9 mouse cellular contexts compared by ENCODE assay signal in genomic region chr14:11556356-11557130, GRCm38 (mm10). TPM values are rescaled to one million over a fixed set of nuclear protein-coding genes. Genes with fewer than 3 reads are reported as not detected.
A peak's percentile ranks its signal among the peaks of the same experiment; 100 is the strongest.
DNase-seq lines count a peak whose midpoint lies in the region; ATAC-seq and TF ChIP-seq lines count a peak whose summit lies in the region.
"Had no signal": no experiment of that assay in that cellular context is flagged by ENCODE, and none has a peak within 500 bp of the region (broad histone marks: within the 10 kb centered on the region; RNA-seq: fewer than 3 reads in every experiment).

No protein-coding gene starts in this region.

- H3K4me1 ChIP-seq in ES-Bruce4 (ENCODE audit: control insufficient read depth, insufficient read depth, low read length) = peaks cover 1% of the 10 kb centered on the region
- peaks cover 3% of the 10 kb centered on the region; the same call in 1 of the 2 replicates for H3K4me1 ChIP-seq in liver, embryonic 15.5 days (replicated peaks)
- peaks cover 31% of the 10 kb centered on the region for H3K4me1 ChIP-seq in neural tube, embryonic 15.5 days

- H3K27me3 ChIP-seq in ES-Bruce4 (ENCODE audit: control insufficient read depth, insufficient read depth, low read length, poor library complexity, severe bottlenecking) = no peaks in the 10 kb centered on the region
- H3K27me3 ChIP-seq in liver, embryonic 15.5 days = peaks cover 59% of the 10 kb centered on the region
- no peaks in the 10 kb centered on the region for H3K27me3 ChIP-seq in neural tube, embryonic 15.5 days (replicated peaks)
- H3K27me3 ChIP-seq: CH12.LX had no signal

- WGBS in liver, embryonic 15.5 days (ENCODE audit: insufficient replicate concordance) = 12% methylated on average over 26 of the region's 26 CpGs
- WGBS in neural tube, embryonic 15.5 days = 4% methylated on average over 26 of the region's 26 CpGs

- H3K27ac ChIP-seq in ES-Bruce4 (ENCODE audit: insufficient read depth, low read length) = no peak overlapping the region
- no peak overlapping the region for H3K27ac ChIP-seq in liver, embryonic 15.5 days (replicated peaks)
- H3K27ac ChIP-seq in neural tube, embryonic 15.5 days (replicated peaks) = peak overlapping the region; percentile 97

- H3K9ac ChIP-seq in ES-Bruce4 (ENCODE audit: low read depth, poor library complexity, severe bottlenecking) = peak overlapping the region; percentile 96; the same call in 1 of the 2 replicates
- no peak overlapping the region for H3K9ac ChIP-seq in liver, embryonic 15.5 days
- peak overlapping the region; percentile 82 for H3K9ac ChIP-seq in neural tube, embryonic 15.5 days (replicated peaks)

- H3K9me3 ChIP-seq in ES-Bruce4 (replicated peaks; ENCODE audit: control insufficient read depth, insufficient read depth, low read length, poor library complexity, severe bottlenecking) = peaks cover 6% of the 10 kb centered on the region
- H3K9me3 ChIP-seq in liver, embryonic 15.5 days (replicated peaks) = no peaks in the 10 kb centered on the region
- no peaks in the 10 kb centered on the region for H3K9me3 ChIP-seq in neural tube, embryonic 15.5 days (replicated peaks)

- H3K4me3 ChIP-seq in ES-Bruce4 (ENCODE audit: low read depth, low read length) = peak overlapping the region; percentile 92
- peak overlapping the region; percentile 55 for H3K4me3 ChIP-seq in liver, embryonic 15.5 days (replicated peaks)
- H3K4me3 ChIP-seq in neural tube, embryonic 15.5 days (replicated peaks) = peak overlapping the region; percentile 84

- no peak for ATAC-seq in liver, embryonic 15.5 days (ENCODE audit: insufficient read depth)
- 0 out of 2 replicates have a peak, but pooled peaks have one; percentile 6 for ATAC-seq in neural tube, embryonic 15.5 days (ENCODE audit: low FRiP score)

- TF ChIP-seq POLR2A in ES-Bruce4 (IDR thresholded peaks at IDR 0.05; ENCODE audit: insufficient read depth, low read length) = no peak

- H3K4me2 ChIP-seq in liver, embryonic 15.5 days = peak overlapping the region; percentile 64
- H3K4me2 ChIP-seq in neural tube, embryonic 15.5 days = peak overlapping the region; percentile 61

- H3K36me3 ChIP-seq in ES-Bruce4 (ENCODE audit: control insufficient read depth, insufficient read depth, low read length, poor library complexity, severe bottlenecking) = no peaks in the 10 kb centered on the region
- no peaks in the 10 kb centered on the region for H3K36me3 ChIP-seq in liver, embryonic 15.5 days (replicated peaks)
- H3K36me3 ChIP-seq in neural tube, embryonic 15.5 days = no peaks in the 10 kb centered on the region

- TF ChIP-seq EP300 in ES-Bruce4 (IDR thresholded peaks at IDR 0.05; ENCODE audit: insufficient read depth, low read depth, low read length) = 0 out of 2 replicates have a peak, but pooled peaks have one; percentile 62

- peak; percentile 53 for TF ChIP-seq CTCF in ES-Bruce4 (IDR thresholded peaks at IDR 0.05; ENCODE audit: low read depth, low read length)

- intact Hi-C loops in heart, postnatal 36 days (cut with DNase I) = loop anchor here (2.0 to 10.0 kb wide), 5 partner anchors 81 to 584 kb away; partner anchors contain the start of gene Fhit

- DNase-seq in cerebellum, adult 9-10 months = peak; percentile 82
- DNase-seq in frontal cortex, adult 2 months (ENCODE audit: extremely low spot score in 1 of 2, low spot score in 1 of 2) = peak; percentile 53 to 81
- peak; percentile 79 to 82 for DNase-seq in heart, postnatal 36 days
- DNase-seq in layer of hippocampus, adult 18-20 months (ENCODE audit: low spot score in 2 of 2) = peak; percentile 74 to 88
- no peak for DNase-seq in spleen, postnatal 36 days (ENCODE audit: low spot score in 2 of 2)

RNA-seq across cellular contexts. Expression of gene Ptprg, which starts 3.2 kb away (rescaled TPM):
- 26.4 and 27.4 TPM in 2 replicates for polyA plus RNA-seq in ES-Bruce4 (2011; ENCODE audit: insufficient read depth, insufficient read length, low read depth, missing spikeins)
- polyA plus RNA-seq in frontal cortex, adult 2 months (2012; rRNA removed) = 28.2 and 37.9 TPM in 2 replicates
- total RNA-seq in heart, postnatal 36 days (2021) = 10 to 100 TPM; 51.9 to 66.2 TPM
- total RNA-seq in layer of hippocampus, adult 18-20 months (2021) = 100 to 1,000 TPM; 100 to 102 TPM
- polyA plus RNA-seq in liver, embryonic 15.5 days (2015; fragmentation: Nextera tagmentation; extraction: Ambion mirVana) = 1.3 and 3.0 TPM in 2 replicates
- polyA plus RNA-seq in neural tube, embryonic 15.5 days (2015; fragmentation: Nextera tagmentation; extraction: Ambion mirVana) = 36.2 and 40.4 TPM in 2 replicates

Comparison
In these comparisons a context has a peak if more than half of its experiments do, and no peak if none do; other contexts are left out.
1. DNase-seq: peak in cerebellum, adult 9-10 months (single experiment), frontal cortex, adult 2 months (2 of 2), heart, postnatal 36 days (2 of 2) and layer of hippocampus, adult 18-20 months (2 of 2); none in spleen, postnatal 36 days (0 of 2).
2. Peak in every context shown above with its lines, with median percentiles within 50 percentile points of each other: H3K4me3 ChIP-seq.